Mouse (Mus musculus) urinary bladder, adult 2 months (tissue): Measurements from ENCODE around the gene Prkar2a. TPM values are rescaled to one million over a fixed set of nuclear protein-coding genes. Genes with fewer than 3 reads are reported as not detected.
A peak's percentile ranks its signal among the peaks of the same experiment; 100 is the strongest.
"Not testable (repeated sequence)": the region's sequence is repeated elsewhere in the genome, so short reads cannot be mapped to it uniquely, and the experiment has no call there.

Experiments
- DNase-seq: peaks from one replicate; pipeline ENCODE4 v3.0.0; 2022; ENCODE audit warnings: low spot score
- polyA plus RNA-seq: library from polyadenylated mRNA; depleted of rRNA; stranded (reverse); fragments of >200 nt; gene quantifications from 2 replicates; pipeline ENCODE4 v1.2.3, GENCODE M21; 2012; rRNA removed

Prkar2a gene
- 24.5 and 31.8 TPM in 2 replicates for polyA plus RNA-seq

- DNase-seq = no peak
Observed at GRCm38 (mm10) chr9:108689106-108689505, at the start of gene Prkar2a. TSS of gene Prkar2a (plus strand) at chr9:108689314.

DNA sequence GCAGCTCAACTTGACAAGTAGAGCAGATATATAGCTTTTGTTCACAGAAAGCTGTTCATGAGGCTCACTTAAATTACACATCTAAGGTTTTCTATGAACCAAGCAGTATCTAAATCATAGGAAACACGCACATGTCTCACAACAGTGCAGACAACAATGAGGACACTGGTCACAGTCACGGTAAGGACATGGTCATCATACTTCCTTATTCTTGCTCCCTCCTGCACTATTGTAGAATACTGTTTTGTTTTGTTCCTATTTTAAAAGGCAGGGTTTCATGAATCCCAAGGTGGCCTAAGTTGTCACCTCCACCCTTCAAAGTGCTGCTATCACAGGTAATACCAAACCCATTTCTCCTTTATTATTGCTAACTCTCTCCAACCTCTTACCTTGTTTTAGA, 49.3 kb upstream of the Prkar2a start:
- DNase-seq = no peak

DNA sequence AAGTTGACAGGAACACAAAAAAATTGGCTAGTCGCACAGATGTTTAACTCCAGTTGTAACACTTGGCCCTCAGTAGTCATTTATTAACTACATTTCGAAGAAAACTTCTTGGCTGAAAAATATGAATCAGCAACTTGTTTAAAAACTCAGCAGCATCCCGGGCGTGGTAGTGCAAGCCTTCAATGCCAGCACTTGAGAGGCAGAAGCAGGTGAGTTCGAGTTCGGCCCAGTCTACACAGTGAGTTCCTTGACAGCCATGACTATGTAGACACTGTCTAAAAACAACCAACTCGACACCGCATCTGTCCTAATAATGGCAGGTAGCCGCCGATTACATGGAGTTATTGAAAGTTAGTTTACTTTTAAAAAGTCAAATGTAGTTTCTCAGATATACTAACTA, 40.9 kb upstream of the Prkar2a start:
- DNase-seq = no peak

DNA sequence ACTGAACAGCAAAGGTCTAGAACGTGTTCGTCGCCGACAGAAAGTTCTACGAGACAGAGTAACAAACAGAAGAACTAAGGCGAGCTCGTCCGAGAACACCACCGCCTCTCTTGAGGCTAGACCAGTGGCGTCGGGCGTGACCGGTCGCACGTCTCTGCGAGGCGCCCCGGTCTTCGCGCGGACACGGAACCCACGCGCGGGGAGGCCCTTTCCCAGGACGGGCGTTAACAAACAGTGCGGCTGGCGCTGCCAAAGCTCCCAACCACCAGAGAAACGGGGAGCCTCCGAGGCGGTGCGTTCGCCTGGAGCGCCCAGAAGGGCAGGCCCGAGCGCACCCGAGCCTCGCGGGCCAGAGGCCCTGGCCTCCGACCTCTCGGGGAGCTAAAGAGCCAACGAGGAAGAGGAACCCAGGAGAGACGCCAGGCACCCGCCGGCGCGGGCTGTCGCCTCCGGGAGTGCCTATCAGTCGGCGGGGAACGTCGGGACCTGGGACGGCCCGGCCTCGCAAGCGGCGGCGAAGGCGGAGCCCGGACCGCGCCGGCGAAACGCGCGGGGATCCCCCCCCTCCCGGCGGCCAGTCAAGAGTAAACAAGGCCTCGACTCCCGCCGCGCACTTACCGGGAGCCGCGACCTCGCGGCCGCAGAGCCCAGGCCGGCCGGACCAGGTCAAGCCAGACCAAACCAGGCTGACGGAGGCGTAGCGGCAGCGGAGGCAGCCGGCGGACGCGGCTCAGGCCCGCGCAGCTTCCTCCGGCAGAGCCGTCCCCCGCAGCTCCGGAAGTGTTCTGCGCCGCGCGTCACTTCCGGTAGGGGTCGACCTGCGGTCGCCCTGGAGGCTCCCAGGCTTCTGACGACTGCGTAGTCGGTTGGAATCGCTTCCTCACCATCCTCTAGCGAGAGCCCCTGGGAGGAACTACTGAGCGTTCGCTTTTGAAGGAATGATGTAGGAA, 40.2 kb upstream of the Prkar2a start, which contains the start of gene Arih2:
Gene Arih2 (minus strand): TSS at position 776 of the 950 bp plus-strand sequence.
- peak; percentile 88 for DNase-seq

- DNase-seq = no peak
Observed at GRCm38 (mm10) chr9:108649561-108650440, 39.3 kb upstream of the Prkar2a start.

DNA sequence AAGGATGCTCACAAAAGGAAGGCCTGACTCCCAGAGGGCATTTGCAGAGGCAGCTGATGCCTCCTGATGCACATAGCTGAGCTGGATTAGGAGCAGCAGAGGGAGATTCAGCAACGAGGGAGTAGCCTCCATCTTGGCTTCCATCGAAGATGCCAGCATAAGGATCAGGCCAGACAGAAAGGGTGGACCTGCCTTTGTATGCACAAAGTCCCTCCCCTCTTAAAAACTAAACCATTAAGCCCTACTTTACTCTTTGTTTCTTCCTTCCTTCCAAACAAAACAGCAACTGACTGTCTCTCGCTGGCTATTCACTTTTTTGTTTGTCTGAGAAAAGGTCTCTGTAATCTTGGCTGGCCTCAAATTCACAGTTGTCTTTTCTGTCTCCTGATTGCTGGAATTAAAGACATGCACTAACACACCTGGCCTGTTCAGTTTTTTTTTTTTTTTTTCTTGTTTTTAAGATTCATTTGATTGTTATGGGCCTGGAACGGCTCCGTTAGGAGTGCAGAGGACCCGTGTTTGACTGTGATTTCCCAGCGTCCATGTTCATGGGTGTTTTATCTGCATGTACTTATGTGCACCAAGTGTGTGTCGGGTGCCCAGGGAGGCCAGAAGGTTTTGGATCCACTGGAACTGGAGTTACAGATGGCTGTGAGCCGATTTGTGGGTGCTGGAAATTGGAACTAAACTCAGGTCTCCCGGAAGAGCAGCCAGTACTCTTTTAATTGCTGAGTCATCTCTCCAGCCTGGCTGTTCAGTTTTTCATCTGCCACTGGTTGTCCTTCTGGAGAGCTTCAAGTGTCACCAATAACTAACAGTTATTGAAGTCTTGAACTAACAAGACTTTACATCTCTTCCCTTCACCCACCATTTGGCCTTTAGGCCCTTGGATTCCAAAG, 34.3 kb upstream of the Prkar2a start:
- no peak for DNase-seq

GRCm38 (mm10) chr9:108655865-108656264, 33.2 kb upstream of the Prkar2a start:
- DNase-seq = not testable (repeated sequence)

- DNase-seq = peak; percentile 59
Observed at GRCm38 (mm10) chr9:108661677-108662612, 27.2 kb upstream of the Prkar2a start, which contains the start of gene Slc25a20. TSS of gene Slc25a20 (plus strand) at chr9:108662088.

DNA sequence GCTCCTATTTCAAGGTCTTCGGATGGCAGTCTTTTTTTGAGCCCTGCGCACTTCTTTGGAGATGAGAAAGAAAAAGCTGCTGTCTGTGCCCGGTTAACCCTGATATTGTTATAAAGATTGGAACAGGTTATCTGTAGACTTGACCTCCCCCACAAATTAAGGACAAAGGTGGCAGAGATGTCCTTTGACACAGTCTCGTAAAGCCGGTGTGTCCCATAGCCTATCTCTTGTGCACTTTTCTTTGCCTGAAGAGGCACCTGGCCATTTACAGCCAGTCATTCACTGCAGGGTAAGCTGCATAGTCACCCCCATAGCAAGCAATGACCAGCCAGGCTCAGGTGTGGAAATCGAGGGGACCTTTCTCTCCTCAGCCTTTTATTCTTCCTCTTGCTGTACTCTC, 26.5 kb upstream of the Prkar2a start:
- DNase-seq = no peak

DNA sequence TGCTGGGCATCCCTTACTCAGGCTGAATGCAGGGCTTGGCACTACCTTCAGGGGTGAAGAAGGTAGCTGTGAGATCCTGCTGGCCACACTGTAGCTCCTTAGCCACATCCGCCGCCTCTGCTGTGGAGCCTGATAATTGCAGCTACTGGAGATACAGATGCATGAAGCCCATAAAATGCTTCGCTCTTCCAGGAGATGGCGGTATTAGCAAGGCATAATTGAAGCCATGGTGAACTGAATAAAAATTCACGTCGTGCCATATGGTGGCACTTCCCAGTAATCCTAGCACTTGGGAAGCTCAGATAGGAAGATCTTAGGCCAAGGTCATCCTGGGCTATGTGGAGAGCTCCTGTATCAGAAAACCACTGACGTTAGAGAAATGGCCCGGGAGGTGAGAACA, 19.2 kb upstream of the Prkar2a start:
- DNase-seq = no peak

DNA sequence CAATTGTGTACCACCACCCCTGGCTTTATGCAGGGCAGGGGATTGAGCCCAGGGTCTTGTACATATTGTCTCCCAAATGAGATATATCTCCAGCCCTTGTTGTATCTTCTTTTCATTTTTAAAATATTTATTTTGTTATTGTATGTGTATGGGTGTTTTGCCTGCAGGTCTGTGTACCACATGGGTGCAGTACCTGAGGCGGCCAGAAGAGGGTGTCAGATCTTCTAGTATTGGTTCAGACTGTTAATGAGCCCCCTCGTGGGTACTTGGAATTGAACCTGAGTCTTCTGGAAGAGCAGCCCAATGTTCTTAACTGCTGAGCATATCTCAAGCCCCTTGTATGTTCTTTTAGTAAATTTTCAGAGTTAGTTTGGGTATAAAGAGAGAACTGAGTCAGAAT, 16.0 kb upstream of the Prkar2a start:
- no peak for DNase-seq

- DNase-seq = no peak
Observed at GRCm38 (mm10) chr9:108680026-108680425, 9.1 kb upstream of the Prkar2a start.

DNA sequence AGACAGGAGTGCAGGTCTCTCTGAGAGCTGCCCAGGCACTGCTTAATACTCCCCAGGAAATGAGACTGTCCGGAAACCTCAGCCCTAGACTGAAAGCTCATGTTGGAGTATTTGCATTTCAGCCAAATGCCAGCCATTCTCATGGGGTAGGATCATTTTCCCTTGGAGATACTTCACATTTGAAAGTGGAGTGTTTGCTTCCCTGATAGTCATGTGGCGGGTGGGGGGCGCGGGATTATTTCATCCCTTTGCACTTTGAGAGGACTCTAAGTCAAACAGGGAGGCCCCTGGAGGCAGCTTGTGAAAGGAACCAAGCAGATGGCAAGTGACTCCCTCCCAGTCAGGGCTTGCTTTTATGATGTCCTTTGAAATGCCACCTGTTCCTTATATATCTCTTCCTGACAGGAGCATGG, 2.6 kb upstream of the Prkar2a start:
- DNase-seq = no peak

GRCm38 (mm10) chr9:108687181-108687580, 1.9 kb upstream of the Prkar2a start:
- DNase-seq = no peak

DNA sequence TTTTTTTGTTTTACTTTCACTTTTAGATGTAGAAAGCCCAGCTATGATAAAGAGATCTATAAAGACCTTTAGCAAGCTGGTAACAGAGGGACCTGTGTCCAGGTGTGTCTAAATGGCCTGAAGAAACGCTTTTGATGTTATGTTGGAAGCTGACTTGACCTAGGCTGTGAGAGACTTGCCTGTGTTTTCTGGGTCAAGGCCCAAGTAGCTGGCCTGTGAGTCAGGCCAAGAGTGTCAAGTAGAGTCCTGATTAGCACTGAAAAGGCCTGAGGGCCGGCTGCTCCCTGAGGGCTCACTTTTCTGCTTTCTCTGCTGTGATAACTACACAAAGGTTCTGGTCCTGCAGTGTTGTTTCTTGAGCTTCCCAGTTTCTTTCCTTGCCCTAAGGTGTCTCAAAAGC, 1.4 kb upstream of the Prkar2a start:
- DNase-seq = no peak

GRCm38 (mm10) chr9:108688451-108688850, 663 bp upstream of the Prkar2a start:
- DNase-seq = no peak

GRCm38 (mm10) chr9:108689993-108690392, 879 bp downstream of the Prkar2a start:
- no peak for DNase-seq

DNA sequence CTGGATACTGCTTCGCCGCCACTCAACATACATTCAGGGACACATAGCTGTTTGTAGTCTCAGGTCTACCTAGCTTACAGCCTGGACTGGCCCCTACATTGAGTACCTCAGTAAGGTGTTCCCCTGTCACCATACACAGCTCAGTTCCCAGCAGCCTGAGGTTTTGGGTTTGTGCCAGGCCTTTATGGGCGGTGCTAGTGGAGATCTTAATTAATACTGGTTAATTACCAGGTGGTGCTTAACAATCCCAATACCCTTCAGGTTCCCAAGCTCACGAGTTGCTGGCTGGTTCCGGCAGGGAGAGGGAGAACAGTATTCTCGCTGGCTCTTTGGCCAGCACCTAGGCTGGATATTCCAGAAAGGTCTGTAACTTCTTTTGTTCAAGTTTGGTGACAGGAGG, 1.8 kb downstream of the Prkar2a start:
- DNase-seq = no peak

- DNase-seq = no peak
Observed at GRCm38 (mm10) chr9:108691371-108691770, 2.3 kb downstream of the Prkar2a start.

GRCm38 (mm10) chr9:108691846-108692225, 2.7 kb downstream of the Prkar2a start:
- DNase-seq = peak; percentile 81
